Comparison of ENCODE assay signal across 24 mouse cellular contexts in the genomic region with DNA sequence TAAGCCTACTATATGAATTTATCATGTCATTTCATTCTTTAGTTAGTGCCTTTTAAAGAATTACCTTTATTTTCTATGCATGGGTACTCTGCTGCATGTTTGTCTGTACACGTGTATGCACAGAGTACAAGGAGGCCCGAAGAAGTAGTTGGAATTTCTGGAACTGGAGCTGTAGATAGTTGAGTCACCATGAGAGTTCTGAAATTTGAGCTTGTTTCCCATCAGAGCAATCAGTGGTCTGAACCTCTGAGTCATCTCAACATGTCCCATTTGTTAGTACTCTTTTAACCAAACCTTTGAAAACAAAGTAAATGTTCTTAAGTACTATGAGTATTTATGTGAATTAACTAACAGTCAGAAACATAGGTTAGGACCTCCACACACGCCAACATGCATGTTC.
A peak's percentile ranks its signal among the peaks of the same experiment; 100 is the strongest.
DNase-seq lines count a peak whose midpoint lies in the region; ATAC-seq and TF ChIP-seq lines count a peak whose summit lies in the region.
"Had no signal": no experiment of that assay in that cellular context is flagged by ENCODE, and none has a peak within 500 bp of the region (broad histone marks: within the 10 kb centered on the region; RNA-seq: fewer than 3 reads in every experiment).

No protein-coding gene starts in this region.

- H3K36me3 ChIP-seq in C2C12 (ENCODE audit: control insufficient read depth, insufficient read depth): peaks cover 38% of the 10 kb centered on the region
- H3K36me3 ChIP-seq in midbrain, embryonic 15.5 days (replicated peaks): no peaks in the 10 kb centered on the region

- H3K9me3 ChIP-seq in midbrain, embryonic 15.5 days: no peaks in the 10 kb centered on the region
- H3K9me3 ChIP-seq: embryonic facial prominence, embryonic 12.5 days; embryonic facial prominence, embryonic 15.5 days; forebrain, embryonic 12.5 days; forebrain, embryonic 15.5 days; G1E; hindbrain, embryonic 10.5 days; hindbrain, embryonic 13.5 days; intestine, embryonic 15.5 days had no signal

- no peaks in the 10 kb centered on the region for H3K4me1 ChIP-seq in midbrain, embryonic 15.5 days
- H3K4me1 ChIP-seq: embryonic facial prominence, embryonic 15.5 days; forebrain, embryonic 12.5 days; forebrain, embryonic 15.5 days; hindbrain, embryonic 10.5 days; intestine, embryonic 15.5 days had no signal

- no peak overlapping the region for H3K27ac ChIP-seq in midbrain, embryonic 15.5 days
- H3K27ac ChIP-seq: embryonic facial prominence, embryonic 12.5 days; embryonic facial prominence, embryonic 15.5 days; forebrain, embryonic 12.5 days; forebrain, embryonic 15.5 days; hindbrain, embryonic 10.5 days; hindbrain, embryonic 13.5 days; intestine, embryonic 15.5 days had no signal

- WGBS in midbrain, embryonic 15.5 days: 95% methylated on average over 3 of the region's 3 CpGs

- peaks cover 48% of the 10 kb centered on the region for H3K79me2 ChIP-seq in C2C12 (ENCODE audit: control insufficient read depth, insufficient read depth)

- TF ChIP-seq CTCF in C2C12 (IDR thresholded peaks at IDR 0.05; ENCODE audit: control insufficient read depth, insufficient read depth, insufficient read length): no peak

- H3K27me3 ChIP-seq in C2C12 (ENCODE audit: control insufficient read depth, insufficient read depth, insufficient read length): no peaks in the 10 kb centered on the region
- H3K27me3 ChIP-seq in midbrain, embryonic 15.5 days (replicated peaks): no peaks in the 10 kb centered on the region
- H3K27me3 ChIP-seq: embryonic facial prominence, embryonic 12.5 days; embryonic facial prominence, embryonic 15.5 days; forebrain, embryonic 12.5 days; forebrain, embryonic 15.5 days; hindbrain, embryonic 13.5 days; intestine, embryonic 15.5 days had no signal

- H3K4me2 ChIP-seq in midbrain, embryonic 15.5 days: no peak overlapping the region
- H3K4me2 ChIP-seq: embryonic facial prominence, embryonic 12.5 days; embryonic facial prominence, embryonic 15.5 days; forebrain, embryonic 12.5 days; forebrain, embryonic 15.5 days; heart, embryonic 11.5 days; hindbrain, embryonic 13.5 days; intestine, embryonic 15.5 days had no signal

- no peak overlapping the region for H3ac ChIP-seq in C2C12 (ENCODE audit: control insufficient read depth, insufficient read length, low read depth)

- no peak overlapping the region for H3K4me3 ChIP-seq in C2C12 (ENCODE audit: insufficient read depth, poor library complexity, severe bottlenecking)
- H3K4me3 ChIP-seq in midbrain, embryonic 15.5 days: no peak overlapping the region
- H3K4me3 ChIP-seq: embryonic facial prominence, embryonic 12.5 days; embryonic facial prominence, embryonic 15.5 days; forebrain, embryonic 12.5 days; forebrain, embryonic 15.5 days; hindbrain, embryonic 10.5 days; hindbrain, embryonic 13.5 days; intestine, embryonic 15.5 days had no signal

- DNase-seq in 3T3-L1 (ENCODE audit: low read depth, low spot score): peak; percentile 92
- peak; percentile 79 for DNase-seq in NIH3T3 (ENCODE audit: low read depth)
- peak; percentile 5 for DNase-seq in skeletal muscle tissue, adult 2 months (ENCODE audit: low read depth, low spot score)
- DNase-seq in cerebellum, postnatal 25 days: no peak
- no peak for DNase-seq in right cerebral cortex, adult 2 months (ENCODE audit: low spot score in 2 of 2)
- DNase-seq: adrenal gland, postnatal 10 days; adrenal gland, postnatal 36 days; cerebellum, adult 9-10 months; cerebellum, postnatal 14 days; gastrocnemius, postnatal 14 days; heart, adult 11 months; kidney, adult 18-20 months had no signal

- ATAC-seq in midbrain, embryonic 15.5 days (replicated peaks): no peak
- ATAC-seq: forebrain, embryonic 15.5 days; hindbrain, embryonic 16.5 days; intestine, embryonic 15.5 days had no signal

- H3K79me3 ChIP-seq in C2C12 (ENCODE audit: low read depth): peaks cover 25% of the 10 kb centered on the region

- no peak overlapping the region for H3K9ac ChIP-seq in midbrain, embryonic 15.5 days
- H3K9ac ChIP-seq: embryonic facial prominence, embryonic 12.5 days; embryonic facial prominence, embryonic 15.5 days; forebrain, embryonic 12.5 days; forebrain, embryonic 15.5 days; hindbrain, embryonic 13.5 days; intestine, embryonic 15.5 days had no signal

TF ChIP-seq in C2C12, 6 proteins besides CTCF, POLR2A, EP300 and RAD21:
- TF ChIP-seq FOSL1 (IDR thresholded peaks at IDR 0.05; ENCODE audit: insufficient read depth, low read length, poor library complexity, severe bottlenecking) (peak; percentile 48), MAX (IDR thresholded peaks at IDR 0.05) (peak; percentile 81), MYOD1 (IDR thresholded peaks at IDR 0.05; ENCODE audit: control insufficient read depth, insufficient read length, low read depth) (no peak)

Comparison
In these comparisons a context has a peak if more than half of its experiments do, and no peak if none do; other contexts are left out.
1. DNase-seq: peak in 3T3-L1 (single experiment), NIH3T3 (single experiment) and skeletal muscle tissue, adult 2 months (single experiment); none in cerebellum, postnatal 25 days (0 of 2) and right cerebral cortex, adult 2 months (0 of 2).